20 mouse cellular contexts compared by ENCODE assay signal in genomic region chr19:16797923-16798322, GRCm38 (mm10). TPM values are rescaled to one million over a fixed set of nuclear protein-coding genes. Genes with fewer than 3 reads are reported as not detected.
DNase-seq lines count a peak whose midpoint lies in the region; ATAC-seq lines count a peak whose summit lies in the region.
"Had no signal": no experiment of that assay in that cellular context is flagged by ENCODE, and none has a peak within 500 bp of the region (broad histone marks: within the 10 kb centered on the region; RNA-seq: fewer than 3 reads in every experiment).

No protein-coding gene starts in this region.

- peak; percentile 70 for ATAC-seq in frontal cortex, adult (ENCODE audit: low TSS enrichment)
- peak; percentile 31; the same call in 1 of the 2 replicates for ATAC-seq in megakaryocyte progenitor cell, adult 5-6 weeks (replicated peaks; ENCODE audit: poor library complexity)
- ATAC-seq: forebrain, embryonic 16.5 days; hindbrain, postnatal 0 days; intestine, postnatal 0 days had no signal

- no peak for DNase-seq in frontal cortex, postnatal 14 days (ENCODE audit: low spot score in 2 of 2)
- peak; percentile 76 for DNase-seq in 3T3-L1 (ENCODE audit: low read depth, low spot score)
- DNase-seq in brain, adult 2 months (ENCODE audit: low read depth, low spot score) = peak; percentile 49
- no peak for DNase-seq in embryo, embryonic 10 days (ENCODE audit: low spot score)
- no peak for DNase-seq in spleen, adult 12 weeks (ENCODE audit: low spot score)
- DNase-seq: adrenal gland, postnatal 10 days; B cell, adult 2 months; cerebellum, adult 11 months; cerebellum, adult 2 months; cerebellum, postnatal 10 days; gastrocnemius, postnatal 25 days; heart, adult 2 months; heart, postnatal 14 days; heart, postnatal 4 days; kidney, adult 2 months had no signal

RNA-seq across cellular contexts. Expression of gene Vps13a, which starts 17.2 kb away (rescaled TPM):
- total RNA-seq in megakaryocyte progenitor cell, adult 5-6 weeks (2015) = 50.9 and 67.2 TPM in 2 replicates
- total RNA-seq in megakaryocyte progenitor cell, adult 5-6 weeks (2017) = 51.8 and 72.8 TPM in 2 replicates

Comparison
In these comparisons a context has a peak if more than half of its experiments do, and no peak if none do; other contexts are left out.
1. DNase-seq: peak in 3T3-L1 (single experiment) and brain, adult 2 months (single experiment); none in frontal cortex, postnatal 14 days (0 of 2), embryo, embryonic 10 days (single experiment) and spleen, adult 12 weeks (single experiment).